Mouse (Mus musculus) inflammation-experienced regulatory T-cells, adult 16 weeks (primary cell): ENCODE results near the gene Zp3. TPM values are rescaled to one million over a fixed set of nuclear protein-coding genes. Genes with fewer than 3 reads are reported as not detected.

Experiments
- polyA plus RNA-seq: library from polyadenylated mRNA; unstranded; fragments of 100-300 nt; shearing (Covaris generic); gene quantifications from one replicate; pipeline ENCODE4 v1.2.1, GENCODE M21; 2017

Gene Zp3
- not detected for polyA plus RNA-seq

GRCm38 (mm10) chr5:135979904-135980303 is at the start of gene Zp3:
TSS of gene Zp3 (plus strand) at chr5:135980099.

GRCm38 (mm10) chr5:135934481-135935175 is 45.3 kb upstream of the Zp3 start, which contains the start of gene Ywhag:
TSS of gene Ywhag (minus strand) at chr5:135934616.

GRCm38 (mm10) chr5:135974365-135974764 is 5.5 kb upstream of the Zp3 start, which contains the start of gene Ssc4d:
TSS of gene Ssc4d (minus strand) at chr5:135974531.

GRCm38 (mm10) chr5:135994725-135995687 is 15.1 kb downstream of the Zp3 start, which contains the start of gene Dtx2:
TSS of gene Dtx2 (plus strand) at chr5:135994800.

Other genes starting within 250 kb of the Zp3 start
- gene Tmem120a, start 235.7 kb upstream of the Zp3 start, polyA plus RNA-seq, result 72.4 TPM
- gene Styxl1, start 201.7 kb upstream of the Zp3 start, polyA plus RNA-seq, result 1.0 TPM
- 565 TPM for gene Mdh2, start 201.6 kb upstream of the Zp3 start, polyA plus RNA-seq
- not detected for gene Srrm3, start 173.2 kb upstream of the Zp3 start, polyA plus RNA-seq
- gene Hspb1, start 92.2 kb upstream of the Zp3 start, polyA plus RNA-seq, result 1.6 TPM
- gene Ywhag, start 45.5 kb upstream of the Zp3 start, polyA plus RNA-seq, result 65.2 TPM
- 1.1 TPM for gene Ssc4d, start 5.6 kb upstream of the Zp3 start, polyA plus RNA-seq
- 25.0 TPM for gene Dtx2, start 14.7 kb downstream of the Zp3 start, polyA plus RNA-seq
- not detected for gene Upk3b, start 58.4 kb downstream of the Zp3 start, polyA plus RNA-seq
- not detected for gene Upk3bl, start 74.4 kb downstream of the Zp3 start, polyA plus RNA-seq
- 2.5 TPM for gene Rasa4, start 103.8 kb downstream of the Zp3 start, polyA plus RNA-seq
- 171 TPM for gene Polr2j, start 136.5 kb downstream of the Zp3 start, polyA plus RNA-seq
- gene Lrwd1, start 156.0 kb downstream of the Zp3 start, polyA plus RNA-seq, result 62.9 TPM
- gene Alkbh4, start 156.0 kb downstream of the Zp3 start, polyA plus RNA-seq, result 81.7 TPM
- 94.8 TPM for gene Orai2, start 190.6 kb downstream of the Zp3 start, polyA plus RNA-seq
- 43.9 TPM for gene Prkrip1, start 218.9 kb downstream of the Zp3 start, polyA plus RNA-seq